Mouse (Mus musculus): ENCODE measurements around the gene Nt5c2. TPM values are rescaled to one million over a fixed set of nuclear protein-coding genes. Genes with fewer than 3 reads are reported as not detected.
"Not testable (repeated sequence)": the region's sequence is repeated elsewhere in the genome, so short reads cannot be mapped to it uniquely, and the experiment has no call there.

Nt5c2 gene
- total RNA-seq, 4 experiments from 2014 or later: 72.5 to 101 (median 83.1) TPM

DNA sequence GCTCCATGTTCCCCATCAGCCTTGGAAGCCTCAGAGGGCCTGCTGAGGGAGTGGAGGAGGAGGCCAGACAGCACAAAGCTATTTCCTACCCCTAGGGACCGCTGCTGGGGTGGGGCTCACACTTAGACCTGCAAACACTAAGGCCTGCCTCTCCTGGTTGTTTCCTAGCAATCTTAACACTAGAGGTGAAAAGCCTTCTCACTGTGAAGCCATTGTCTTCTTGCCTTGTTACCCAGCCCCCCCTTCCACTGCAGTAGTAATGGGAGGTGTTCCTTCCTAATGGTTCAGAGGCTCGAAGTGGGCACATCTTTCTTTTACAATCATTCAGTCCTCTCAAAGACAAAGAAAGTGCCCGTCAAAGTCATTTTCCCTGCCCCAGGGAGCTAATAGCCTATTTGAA is 2.9 kb upstream of the Nt5c2 start:
- DNase-seq (ENCODE audit: low spot score in 2 of 2): no peak

DNA sequence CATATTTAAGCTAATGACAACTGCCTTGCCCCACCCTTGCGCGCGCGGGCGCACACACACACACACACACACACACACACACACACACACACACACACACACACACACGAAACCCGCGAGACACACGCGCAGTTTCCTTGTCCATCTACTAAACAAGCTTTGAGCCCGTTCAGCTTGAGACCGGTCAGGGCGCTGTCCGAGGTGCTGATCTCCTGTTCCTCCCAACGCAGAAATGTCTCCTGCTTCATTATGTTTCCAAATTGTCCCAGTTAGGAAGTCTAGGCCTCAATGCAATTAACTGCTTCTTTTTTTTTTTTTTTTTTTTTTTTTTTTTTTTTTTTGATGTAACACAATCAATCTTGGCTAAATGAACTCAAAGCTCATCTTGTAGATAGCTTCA is 1.5 kb upstream of the Nt5c2 start:
- no peak for DNase-seq (ENCODE audit: low spot score in 2 of 2)

DNA sequence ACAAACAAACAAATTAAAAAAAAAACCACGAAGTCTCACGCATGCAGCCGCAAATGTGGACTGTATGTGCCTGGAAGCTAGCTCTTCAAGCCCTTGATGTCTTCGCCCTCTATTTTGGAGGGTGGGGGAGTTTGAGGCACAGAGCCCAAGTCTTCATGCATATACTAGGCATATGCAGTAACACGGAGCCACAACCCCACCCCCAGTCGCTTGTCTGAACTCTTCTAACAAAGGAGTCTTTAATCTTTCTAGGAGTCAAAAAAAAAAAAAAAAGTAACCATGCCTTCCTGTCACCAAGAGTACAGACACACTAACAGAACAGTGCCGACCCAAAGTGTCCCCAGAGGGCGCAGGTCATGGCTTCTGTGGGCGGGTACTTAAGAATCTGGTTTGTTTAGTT is 1.0 kb upstream of the Nt5c2 start:
- DNase-seq (ENCODE audit: low spot score in 2 of 2): no peak

DNA sequence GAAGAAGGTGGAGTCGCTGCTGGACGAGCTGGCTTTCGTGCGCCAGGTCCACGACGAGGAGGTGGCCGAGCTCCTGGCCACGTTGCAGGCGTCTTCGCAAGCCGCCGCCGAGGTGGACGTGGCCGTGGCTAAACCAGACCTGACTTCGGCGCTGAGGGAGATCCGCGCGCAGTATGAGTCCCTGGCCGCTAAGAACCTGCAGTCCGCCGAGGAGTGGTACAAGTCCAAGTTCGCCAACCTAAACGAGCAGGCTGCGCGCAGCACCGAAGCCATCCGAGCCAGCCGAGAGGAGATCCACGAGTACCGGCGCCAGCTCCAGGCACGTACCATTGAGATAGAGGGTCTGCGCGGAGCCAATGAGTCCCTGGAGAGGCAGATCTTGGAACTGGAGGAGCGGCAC is 443 bp upstream of the Nt5c2 start:
- DNase-seq (ENCODE audit: low spot score in 2 of 2): no peak

DNA sequence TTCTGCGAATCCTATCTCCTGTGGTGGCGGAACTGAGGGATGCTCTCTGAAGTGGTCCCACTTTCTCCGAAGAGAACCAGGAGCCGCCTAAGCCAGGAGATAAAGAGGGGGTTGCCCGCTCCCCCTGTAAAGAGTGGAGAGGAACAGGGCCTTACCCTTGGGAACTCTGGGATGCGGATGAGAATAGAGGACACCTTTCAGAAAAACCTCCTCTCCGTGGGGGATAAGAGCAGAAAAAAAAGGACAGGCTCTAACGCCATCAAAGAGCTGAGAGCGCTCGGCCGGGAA is 850 bp downstream of the Nt5c2 start:
- DNase-seq (ENCODE audit: low spot score in 2 of 2): no peak

DNA sequence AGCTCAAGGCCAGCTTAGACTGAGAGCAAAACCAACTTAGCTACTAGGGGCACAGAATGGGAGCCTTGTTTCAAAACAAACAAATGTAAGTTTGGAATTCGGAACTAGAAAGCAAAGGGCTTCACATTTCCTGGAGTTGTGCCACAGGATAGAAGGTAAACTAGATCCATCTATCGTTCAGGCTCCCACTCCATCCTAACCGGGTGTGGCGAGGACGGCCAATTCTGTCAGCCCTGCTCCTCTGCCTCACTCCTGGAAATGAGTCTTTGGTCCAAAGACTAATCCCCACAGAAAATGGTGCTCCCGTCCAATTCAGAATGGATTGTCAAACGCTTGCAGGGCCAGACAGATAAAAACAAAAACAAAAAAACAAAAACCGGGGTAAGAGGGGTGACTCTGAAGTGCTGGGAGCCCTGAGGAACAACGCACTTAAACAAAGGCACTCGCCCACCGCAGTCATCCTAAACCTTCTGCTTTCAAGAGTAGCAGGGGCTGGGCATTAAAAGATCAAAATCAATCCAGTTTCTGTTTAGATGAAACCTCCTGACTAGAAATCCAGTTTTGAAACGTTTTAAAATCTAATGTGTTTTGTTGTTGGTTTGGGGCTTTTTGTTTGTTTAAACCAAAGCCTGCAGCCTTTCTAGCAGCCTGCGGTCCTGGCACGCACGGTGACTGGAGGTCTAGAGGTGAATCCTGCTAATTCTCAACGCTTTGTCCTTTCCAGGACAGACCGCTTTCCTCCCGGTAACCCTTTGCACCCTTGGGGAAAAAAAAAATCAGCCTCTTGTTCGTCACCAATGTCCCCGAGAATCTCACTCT is 1.4 kb downstream of the Nt5c2 start:
- DNase-seq (ENCODE audit: low spot score in 2 of 2): no peak

DNA sequence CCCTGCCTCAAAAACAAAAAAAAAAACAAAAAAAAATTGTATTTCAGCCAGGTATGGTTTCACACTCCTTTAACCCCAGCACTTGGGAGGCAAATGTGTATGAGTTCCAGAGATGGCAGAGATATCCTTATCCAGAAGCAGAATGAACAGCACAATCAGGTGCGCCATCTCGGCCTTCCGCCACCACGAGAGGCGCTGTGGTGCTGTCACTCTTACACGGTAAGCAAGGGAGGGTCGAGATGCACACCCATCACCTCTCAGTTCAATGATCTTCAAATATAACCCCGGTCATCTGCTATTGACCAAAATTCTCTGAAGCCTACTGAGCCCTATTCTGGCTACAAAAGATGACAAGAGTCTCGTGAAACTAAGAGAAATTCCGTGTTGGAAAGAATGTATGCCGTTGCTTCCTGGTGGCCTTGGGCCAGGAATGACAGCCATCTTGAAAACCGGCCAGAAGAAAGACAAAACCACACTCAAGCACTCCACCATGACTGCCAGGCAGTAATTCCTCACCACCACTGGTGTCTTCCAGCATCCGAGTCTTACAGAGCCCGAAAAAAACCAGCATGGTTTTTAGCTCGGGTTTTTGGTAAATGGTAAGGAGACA is 2.3 kb downstream of the Nt5c2 start:
- DNase-seq (ENCODE audit: low spot score in 2 of 2): no peak

DNA sequence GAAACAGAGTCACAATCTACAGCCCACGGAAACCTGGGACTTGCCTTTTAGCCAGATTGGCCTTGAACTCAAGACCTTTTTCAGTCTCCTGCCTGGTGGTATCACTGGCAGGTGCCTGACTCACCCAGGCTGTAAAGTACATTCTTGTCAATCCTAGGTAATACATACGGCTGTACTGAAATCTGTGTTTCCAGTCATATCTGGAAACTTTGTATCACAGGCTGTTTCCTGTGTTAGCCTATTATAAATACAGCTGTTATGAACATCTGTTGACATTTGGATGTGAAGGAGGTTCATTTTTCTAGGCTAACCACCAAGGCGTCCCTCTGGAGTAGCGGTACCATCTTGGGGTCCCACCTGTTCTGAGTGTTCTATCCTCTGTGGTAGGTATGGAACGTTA is 5.0 kb downstream of the Nt5c2 start:
- no peak for DNase-seq (ENCODE audit: low spot score in 2 of 2)

DNA sequence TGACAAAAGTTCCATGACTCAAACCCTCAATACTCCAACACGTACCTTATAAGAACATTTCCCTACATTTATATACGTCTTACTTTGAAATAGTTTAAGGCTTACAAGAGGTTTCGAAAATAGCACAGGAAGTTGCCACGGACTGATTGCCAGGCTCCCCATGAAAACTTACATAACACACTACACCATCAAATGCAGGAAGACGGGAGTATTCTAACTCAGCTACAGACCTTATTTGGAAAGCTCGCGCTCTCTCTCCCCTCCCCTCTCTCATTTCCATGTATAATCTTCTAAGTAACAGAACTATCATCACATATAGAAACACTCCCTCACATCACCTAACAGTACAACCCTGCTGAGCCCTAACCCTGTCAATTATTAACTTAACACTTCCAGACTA is 5.5 kb downstream of the Nt5c2 start:
- DNase-seq (ENCODE audit: low spot score in 2 of 2): no peak

DNA sequence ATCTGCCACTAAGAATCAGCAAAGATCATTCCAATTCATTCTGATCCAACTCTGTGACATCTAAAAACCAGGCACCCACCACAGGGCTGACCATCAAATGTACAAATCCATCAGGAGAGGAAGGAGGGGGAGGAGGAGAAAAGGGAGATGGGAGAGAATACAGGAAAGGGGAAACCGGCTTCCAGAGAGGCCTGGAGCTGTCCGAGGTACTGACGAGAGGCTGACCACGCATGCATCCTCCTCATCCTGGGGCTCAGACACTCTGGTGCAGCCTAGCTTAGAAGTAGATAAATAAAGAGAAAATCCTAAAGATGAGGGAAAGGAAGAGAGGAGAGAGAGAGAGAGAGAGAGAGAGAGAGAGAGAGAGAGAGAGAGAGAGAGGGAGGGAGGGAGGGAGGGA is 8.6 kb downstream of the Nt5c2 start:
- DNase-seq (ENCODE audit: low spot score in 2 of 2): no peak

DNA sequence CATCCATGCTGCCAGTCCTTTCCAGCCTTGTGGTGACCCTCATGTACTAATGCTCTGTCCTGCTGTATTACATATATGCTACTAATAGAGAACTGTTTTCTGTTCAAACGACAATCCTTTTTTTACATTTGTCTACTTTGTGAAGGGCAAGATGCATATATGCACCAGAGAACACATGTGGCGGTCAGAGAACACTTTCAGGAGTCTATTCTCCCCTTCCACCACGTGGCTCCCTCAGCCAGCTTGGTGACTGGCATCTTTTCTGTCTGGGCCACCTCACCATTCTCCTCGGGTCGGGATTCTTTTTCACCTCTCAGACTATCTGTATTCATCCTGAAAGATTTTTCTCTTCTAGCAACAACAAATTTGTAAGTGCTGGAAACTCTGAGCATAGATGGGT is 9.1 kb downstream of the Nt5c2 start:
- DNase-seq (ENCODE audit: low spot score in 2 of 2): no peak

DNA sequence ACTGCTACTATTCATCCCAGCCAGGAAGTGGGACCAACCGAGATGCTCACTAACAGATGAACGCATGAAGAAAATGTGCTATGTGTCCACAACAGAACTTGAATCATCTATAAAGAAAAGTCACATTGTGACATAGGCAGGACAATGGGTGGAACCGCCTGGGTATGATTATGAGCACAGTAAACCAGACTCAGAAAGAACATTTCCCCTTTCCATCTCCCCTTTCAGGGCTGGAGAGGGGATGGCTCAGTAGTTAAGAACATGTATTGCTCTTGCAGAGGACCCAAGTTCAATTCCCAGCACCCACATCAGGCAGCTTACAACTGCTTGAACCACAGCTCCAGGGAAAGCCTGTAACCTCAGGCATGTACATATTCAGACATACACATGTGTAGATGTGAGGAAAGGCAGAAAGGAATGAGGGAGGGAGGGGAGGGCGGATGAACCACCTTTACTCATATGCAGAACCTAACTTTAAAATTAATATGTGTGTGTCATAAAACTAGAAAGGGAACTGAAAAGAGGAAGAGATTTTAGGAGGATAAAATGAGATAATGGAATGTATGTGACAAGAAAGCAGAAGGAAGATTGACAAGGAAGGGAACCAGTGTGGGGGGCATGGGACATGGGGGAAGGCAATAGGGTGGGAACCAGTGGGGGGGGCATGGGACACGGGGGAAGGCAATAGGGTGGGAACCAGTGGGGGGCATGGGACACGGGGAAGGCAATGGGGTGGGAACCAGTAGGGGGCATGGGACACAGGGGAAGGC is 11.0 kb downstream of the Nt5c2 start:
- no peak for DNase-seq (ENCODE audit: low spot score in 2 of 2)

DNA sequence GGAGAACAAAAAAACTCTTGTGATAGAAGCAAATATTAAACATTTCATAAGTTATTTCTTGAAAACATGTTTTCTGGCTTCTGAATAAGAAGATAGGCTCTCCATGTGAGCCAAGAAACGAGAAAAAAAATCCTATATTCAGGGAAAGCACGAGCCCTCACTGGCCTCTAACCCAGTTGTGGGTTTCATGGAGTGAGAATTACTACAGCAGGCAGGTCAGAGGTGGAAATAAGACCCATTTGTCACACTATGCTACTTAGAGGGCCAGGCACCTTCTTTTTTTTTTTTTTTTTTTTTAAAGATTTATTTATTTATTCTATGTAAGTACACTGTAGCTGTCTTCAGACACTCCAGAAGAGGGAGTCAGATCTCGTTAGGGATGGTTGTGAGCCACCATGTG is 14.6 kb downstream of the Nt5c2 start:
- not testable (repeated sequence) for DNase-seq (ENCODE audit: low spot score in 2 of 2)

DNA sequence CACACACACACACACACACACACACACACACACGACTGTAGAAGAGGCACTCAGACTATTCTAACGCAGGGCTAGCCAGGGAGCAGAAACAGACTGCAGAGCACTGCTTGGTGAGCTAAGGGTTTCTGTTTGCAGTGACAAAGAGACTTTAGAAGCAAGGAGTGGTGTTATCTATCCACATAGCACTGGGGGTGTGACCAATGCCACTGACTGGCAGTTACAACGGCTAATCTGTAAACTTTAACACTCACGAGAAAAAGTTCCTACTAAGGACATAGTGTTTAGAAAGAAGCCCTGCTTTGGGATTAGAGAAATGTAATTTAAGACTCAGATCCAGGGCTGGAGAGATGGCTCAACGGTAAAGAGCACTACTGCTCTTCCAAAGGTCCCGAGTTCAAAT is 15.2 kb downstream of the Nt5c2 start:
- DNase-seq (ENCODE audit: low spot score in 2 of 2): no peak

DNA sequence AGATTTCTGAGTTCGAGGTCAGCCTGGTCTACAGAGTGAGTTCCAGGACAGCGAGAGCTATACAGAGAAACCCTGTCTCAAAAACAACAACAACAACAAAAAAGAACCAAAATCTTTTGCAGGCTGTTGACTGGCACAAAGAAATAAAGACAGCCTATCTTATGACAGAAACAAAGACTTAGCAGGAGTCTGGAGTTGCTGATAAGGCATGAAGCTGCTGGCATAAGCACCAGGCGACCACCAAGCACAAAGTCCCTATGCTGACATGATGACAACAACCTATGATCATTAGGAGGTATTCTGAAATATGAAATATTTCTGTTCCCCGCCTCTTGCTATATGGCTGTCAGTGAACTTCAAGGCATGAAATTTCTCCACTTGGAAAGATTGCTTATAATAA is 16.0 kb downstream of the Nt5c2 start:
- no peak for DNase-seq (ENCODE audit: low spot score in 2 of 2)

DNA sequence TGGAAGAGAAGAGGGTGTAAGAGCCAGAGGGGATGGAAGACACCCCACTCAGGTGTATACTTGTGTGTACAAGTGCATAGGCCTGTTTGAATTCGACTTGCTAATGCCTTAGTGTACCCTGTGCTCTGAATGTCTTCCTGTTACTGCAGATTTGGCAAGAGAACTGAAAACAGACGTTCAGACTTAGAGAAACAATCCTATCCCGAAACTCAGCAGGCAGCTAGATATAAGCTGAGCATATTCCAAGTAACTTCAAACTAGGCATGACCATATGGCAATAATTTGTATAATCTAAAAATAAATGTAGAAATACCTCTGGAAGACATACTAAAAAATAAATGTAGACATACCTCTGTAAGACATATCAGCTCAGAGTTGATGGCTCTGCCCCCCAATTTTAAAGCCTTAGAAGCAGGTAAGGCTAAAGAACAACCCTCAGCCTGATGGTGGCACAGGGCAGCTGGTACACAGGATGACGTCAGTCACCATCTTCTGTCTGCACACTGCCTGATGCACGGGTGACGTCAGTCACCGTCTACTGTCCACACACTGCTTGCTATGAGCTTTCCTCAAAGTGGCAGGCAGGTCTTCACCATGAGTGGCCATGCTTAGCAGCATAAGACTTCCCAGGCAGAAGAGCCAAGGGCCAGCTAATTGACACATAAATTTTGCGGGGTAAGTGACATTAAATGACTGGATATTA is 16.6 kb downstream of the Nt5c2 start:
- DNase-seq (ENCODE audit: low spot score in 2 of 2): no peak

DNA sequence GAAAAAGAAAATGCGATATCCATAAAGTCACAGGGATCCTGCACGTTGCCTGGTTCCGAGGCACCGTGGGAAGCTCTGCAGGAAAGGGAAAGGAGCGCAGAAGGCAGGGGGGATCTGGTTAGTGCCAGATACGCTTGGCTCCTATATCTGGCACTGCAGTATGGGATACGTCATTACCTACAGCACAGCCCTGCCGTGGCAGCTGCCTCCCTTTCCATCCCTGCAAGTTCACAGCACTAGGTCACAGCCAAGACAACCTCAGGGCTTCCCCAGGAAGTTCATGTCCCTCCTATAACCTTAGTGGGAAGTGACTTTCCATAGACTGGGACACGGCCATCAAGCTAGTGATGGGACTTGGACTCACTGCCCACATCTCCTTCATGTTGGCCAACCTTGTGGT is 18.9 kb downstream of the Nt5c2 start:
- no peak for DNase-seq (ENCODE audit: low spot score in 2 of 2)

DNA sequence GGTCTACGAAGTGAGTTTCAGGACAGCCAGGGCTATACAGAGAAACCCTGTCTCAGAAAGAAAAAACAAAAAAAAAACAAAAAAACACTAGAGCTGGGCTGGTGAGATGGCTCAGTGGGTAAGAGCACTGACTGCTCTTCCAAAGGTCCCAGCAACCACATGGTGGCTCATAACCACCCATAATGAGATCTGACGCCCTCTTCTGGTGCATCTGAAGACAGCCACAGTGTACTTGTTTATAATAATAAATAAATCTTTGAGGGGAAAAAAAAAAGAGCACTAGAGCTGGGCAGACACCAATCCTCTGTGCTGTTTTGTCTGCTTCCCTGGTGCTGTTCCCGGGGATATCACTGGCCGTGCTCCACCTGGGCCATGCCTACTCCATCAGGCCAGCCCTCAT is 22.6 kb downstream of the Nt5c2 start:
- not testable (repeated sequence) for DNase-seq (ENCODE audit: low spot score in 2 of 2)

DNA sequence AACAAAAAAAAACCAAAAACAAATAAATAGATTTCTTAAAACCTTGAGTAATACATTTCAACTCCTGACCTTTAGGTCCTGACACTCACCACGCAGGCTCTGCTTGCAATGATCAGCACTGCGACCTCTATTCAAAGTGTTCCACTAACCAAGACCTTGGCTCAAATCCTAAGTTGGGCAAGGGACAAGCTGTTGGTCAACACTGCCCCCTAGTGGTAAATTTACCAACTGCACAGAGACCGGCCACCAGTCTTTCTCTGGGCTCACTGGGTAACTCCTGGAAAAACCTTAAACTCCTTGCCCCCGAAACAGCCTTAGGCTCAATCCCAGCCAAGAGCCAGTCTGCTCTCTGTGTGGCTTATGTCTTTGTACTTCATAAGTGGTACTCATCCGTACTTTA is 23.8 kb downstream of the Nt5c2 start:
- peak in 1 of 2 experiments; percentile 85 for DNase-seq (ENCODE audit: low spot score in 2 of 2)

DNA sequence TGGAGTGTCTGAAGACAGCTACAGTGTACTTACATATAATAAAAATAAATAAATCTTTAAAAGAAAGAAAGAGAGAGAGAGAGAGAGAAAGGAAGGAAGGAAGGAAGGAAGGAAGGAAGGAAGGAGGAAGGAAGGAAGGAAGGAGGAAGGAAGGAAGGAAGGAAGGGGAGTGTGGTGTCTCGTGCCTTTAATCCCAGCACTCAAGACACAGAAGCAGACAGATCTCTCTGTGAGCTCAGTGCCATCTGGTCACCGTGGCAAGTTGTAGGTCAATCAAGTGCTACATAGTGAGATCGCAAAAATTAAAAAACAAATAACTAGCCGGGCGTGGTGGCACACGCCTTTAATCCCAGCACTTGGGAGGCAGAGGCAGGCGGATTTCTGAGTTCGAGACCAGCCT is 24.3 kb downstream of the Nt5c2 start:
- not testable (repeated sequence) for DNase-seq (ENCODE audit: low spot score in 2 of 2)

DNA sequence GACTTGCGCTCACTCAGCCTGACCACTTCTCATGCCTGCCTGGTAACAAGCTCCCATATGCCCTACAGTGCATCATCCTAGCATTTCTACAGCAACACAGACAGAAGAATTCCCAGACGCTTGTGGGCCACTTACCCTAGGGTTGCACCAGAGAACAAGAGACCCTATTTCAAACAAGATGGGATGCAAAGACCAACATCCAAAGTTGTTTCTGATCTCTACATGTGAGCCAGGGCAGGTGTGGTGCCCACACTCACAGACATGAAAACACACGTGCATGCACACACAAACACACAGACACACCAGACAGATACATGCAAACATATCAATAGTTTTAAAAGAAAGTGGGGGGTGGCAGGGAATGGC is 24.8 kb downstream of the Nt5c2 start:
- no peak for DNase-seq (ENCODE audit: low spot score in 2 of 2)

DNA sequence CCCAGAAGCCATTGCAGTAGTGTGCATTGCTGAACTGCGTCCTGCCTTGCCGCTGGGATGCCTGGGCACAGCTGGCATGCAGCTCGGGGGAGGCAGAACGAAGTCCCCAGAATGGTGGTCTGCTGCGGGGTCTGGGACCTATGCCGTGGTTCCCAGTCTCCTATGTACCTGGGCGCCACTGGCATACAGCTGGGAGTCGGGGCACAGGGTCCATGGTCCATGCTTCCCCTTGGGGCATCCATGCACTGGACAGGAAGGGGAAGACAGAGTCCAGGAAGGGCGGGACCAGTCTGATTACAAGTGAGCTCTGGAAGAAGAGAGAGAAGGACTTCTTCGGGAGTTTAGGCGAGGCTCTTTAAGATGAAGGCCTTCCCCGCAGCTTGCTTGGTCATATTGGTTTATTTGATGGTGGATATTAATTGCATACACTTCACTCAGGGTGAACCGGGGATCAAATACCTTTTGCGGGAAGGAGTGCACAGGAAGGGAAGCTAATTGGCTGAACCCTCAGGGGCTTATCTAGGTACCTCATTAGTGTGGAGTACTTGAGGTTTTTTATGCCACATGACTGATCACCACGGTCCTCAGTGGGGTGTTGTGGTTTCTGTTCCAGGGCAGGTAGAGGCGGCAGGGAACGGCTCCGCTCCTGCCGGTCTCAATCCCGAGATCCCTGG is 25.3 kb downstream of the Nt5c2 start:
- no peak for DNase-seq (ENCODE audit: low spot score in 2 of 2)
